Mouse (Mus musculus) thymus, postnatal 4 days (tissue): Measurements from ENCODE around the gene Irf1.
"Not testable (repeated sequence)": the region's sequence is repeated elsewhere in the genome, so short reads cannot be mapped to it uniquely, and the experiment has no call there.

ENCODE experiments used
- DNase-seq: peaks from one replicate; pipeline ENCODE4 v3.0.0; 2021

Irf1 gene

DNA sequence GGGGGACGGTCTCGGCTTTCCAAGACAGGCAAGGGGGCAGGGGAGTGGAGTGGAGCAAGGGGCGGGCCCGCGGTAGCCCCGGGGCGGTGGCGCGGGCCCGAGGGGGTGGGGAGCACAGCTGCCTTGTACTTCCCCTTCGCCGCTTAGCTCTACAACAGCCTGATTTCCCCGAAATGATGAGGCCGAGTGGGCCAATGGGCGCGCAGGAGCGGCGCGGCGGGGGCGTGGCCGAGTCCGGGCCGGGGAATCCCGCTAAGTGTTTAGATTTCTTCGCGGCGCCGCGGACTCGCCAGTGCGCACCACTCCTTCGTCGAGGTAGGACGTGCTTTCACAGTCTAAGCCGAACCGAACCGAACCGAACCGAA is at the start of gene Irf1:
Gene Irf1, plus strand, starts transcription at position 255 of the 365 bp plus-strand sequence.
- peak; percentile 97 for DNase-seq

DNA sequence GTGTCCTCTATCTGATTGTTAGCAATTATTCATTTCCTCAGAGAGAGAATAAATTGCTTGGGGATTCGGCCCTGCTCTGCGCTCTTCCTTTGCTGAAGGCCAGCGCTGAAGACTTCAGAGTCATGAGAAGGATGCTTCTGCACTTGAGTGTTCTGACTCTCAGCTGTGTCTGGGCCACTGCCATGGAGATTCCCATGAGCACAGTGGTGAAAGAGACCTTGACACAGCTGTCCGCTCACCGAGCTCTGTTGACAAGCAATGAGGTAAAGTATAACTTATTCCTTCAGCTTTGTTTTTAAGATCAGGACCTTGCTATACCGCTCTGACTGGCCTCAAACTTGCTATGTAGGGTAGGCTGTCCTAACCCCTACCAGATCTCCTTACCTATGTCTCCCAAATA is 49.1 kb upstream of the Irf1 start, which contains the start of gene Il5:
Gene Il5, plus strand, starts transcription at position 80 of the 400 bp plus-strand sequence.
- DNase-seq: no peak

DNA sequence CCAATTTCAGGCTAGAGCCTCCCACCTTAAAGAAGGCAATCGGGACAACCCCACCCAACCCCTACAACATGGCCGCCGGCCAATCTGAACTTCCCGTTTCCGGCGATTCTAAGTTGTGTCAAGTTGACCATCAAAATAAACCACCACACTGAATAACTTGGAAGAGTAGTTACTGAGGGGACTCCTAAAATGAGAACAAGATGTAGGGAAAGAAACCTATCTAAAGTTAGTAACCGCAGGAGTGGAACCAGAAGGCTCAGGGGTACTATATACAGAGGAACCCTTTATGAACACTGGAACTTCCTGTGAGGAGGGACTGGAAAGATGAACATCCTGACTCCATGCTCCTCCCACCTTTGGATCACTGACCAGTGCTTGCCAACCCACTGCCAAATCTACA is 38.4 kb upstream of the Irf1 start:
- no peak for DNase-seq

DNA sequence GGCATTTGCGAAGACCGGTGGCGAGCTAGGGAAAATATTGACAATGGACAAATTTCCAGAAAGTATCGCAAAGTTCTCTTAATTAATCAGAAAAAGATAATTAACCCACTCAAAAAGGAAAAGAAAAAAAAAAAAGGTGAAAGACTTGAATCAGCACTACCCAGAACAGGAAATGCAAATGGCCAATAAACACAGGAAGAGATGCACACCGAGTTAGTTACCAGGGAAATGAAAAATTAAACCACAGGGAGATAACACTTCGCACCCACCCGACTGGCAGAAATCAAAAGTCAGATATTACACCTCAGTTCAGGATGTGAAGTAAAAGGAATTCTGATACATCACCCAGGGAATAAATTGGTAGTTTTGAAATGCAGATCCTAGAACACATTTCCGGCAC is 37.6 kb upstream of the Irf1 start:
- DNase-seq: no peak

DNA sequence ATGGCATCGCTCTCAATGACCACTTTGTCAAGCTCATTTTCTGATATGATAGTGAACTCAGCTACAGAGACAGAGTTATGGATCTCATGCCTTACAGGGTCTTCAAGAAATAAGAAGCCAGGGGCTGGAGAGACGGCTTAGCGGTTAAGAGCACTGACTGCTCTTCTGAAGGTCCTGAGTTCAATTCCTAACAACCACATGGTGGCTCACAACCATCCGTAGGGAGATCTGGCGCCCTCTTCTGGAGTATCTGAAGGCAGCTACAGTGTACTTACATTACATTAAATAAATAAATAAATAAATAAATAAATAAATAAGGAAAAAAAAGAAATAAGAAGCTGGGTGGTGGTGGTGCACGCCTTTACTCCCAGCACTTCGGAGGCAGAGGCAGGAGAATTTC is 36.0 kb upstream of the Irf1 start:
- DNase-seq: no peak

DNA sequence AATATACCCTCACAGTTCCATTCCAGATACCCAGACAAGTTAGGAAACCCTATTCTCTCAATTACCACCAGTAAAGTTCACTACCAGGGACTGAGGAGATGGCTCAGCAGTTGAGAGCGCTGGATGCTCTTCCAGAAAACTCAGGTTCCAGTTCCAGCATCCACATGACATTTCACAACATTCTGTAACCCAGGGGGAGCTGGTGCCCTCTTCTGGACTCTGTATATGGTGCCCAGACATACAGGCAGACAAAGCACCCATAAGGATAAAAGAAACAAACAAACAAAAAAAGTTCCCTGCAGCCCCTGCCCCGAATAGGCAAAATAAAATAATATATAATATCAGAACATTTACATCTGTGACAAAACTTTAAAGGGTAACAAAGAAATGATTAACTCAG is 35.4 kb upstream of the Irf1 start:
- no peak for DNase-seq

GRCm38 (mm10) chr11:53734970-53735681 is 34.7 kb upstream of the Irf1 start:
- no peak for DNase-seq

DNA sequence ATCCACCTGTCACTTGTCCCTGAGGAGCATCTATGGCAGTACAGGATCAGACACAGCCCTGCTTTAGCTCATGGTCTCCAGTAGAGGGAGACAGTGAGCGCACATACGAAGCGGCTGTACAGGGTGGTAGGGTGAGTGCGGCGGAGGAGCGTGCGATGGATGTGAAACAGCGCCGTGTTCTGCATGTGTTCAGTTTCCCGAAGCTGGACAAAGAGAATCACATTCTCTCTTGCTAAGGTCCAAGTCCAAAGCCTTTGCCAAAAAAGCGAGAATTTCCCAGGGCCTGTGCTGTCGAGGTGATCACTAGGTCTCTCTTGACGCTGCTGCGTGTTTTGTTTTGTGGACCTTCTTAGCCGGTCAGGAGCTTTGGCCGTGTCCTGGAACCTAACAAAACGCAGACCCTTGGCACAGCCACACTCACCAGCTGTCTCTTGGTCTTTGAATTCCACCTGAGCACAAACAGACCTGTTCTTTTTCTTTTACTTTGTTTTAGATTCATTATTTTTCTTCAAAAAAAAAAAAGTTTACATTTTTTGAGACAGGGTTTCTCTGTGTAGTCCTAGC is 34.0 kb upstream of the Irf1 start:
- peak; percentile 76 for DNase-seq

- DNase-seq: peak; percentile 87
These were observed 32.8 kb upstream of the Irf1 start for GRCm38 (mm10) chr11:53736771-53737572.

GRCm38 (mm10) chr11:53737573-53737946 is 32.3 kb upstream of the Irf1 start:
- peak; percentile 77 for DNase-seq

GRCm38 (mm10) chr11:53742353-53742752 is 27.5 kb upstream of the Irf1 start:
- DNase-seq: no peak

DNA sequence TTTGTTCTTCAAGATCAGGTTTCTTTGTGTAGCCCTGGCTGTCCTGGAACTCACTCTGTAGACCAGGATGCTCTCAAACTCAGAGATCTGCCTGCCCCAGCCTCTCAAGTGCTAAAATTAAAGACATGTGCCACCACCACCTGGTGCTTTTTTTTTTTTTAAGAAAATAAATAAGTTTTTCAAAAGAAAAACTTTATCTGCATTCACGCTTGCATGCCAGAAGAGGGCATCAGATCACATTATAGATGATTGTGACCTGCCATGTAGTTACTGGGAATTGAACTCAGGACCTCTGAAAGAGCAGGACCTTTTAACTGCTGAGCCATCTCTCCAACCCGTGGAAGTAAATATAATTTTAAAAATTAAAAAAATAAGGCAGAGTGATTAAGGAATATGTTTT is 24.6 kb upstream of the Irf1 start:
- DNase-seq: no peak

DNA sequence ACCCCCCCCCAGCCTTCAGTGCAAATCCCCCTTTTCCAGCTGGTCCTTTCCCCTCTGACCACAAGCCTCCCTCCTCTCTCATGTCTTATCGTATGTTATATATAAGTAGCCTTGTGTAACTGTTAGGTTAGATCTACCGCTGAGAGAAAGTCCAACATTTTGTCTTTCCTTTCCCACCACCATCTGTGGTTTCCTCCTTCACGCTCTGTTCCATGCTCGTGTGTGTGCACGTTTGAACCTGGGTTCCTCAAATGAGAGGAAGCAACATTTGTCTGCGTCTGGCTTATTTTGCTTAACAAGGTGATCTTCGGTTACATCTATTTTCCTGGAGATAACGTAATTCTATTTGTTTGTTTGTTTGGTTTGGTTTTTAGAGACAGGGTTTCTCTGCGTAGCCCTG is 21.8 kb upstream of the Irf1 start:
- DNase-seq: no peak

DNA sequence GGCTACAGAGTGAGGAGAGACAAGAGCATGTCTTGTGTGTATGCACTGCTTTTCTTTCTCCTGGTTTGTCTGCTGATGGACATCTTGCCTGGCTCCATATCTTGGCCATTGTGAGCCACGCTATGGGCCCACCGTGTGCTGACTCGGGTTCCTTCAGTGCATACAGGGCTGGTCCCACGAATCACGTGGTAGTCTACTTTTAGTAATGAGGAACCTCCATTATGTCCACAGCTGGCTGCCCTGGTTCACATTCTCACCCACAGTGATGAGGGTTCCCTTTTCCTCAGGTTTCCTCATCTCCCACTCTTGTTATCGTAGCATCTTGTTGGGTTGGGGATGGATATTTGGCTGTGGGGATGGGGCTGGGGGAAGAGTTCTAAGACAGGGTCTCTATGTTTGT is 21.2 kb upstream of the Irf1 start:
- peak; percentile 6 for DNase-seq

GRCm38 (mm10) chr11:53749306-53749705 is 20.5 kb upstream of the Irf1 start:
- DNase-seq: peak; percentile 56

- DNase-seq: peak; percentile 16
These were observed 20.0 kb upstream of the Irf1 start for GRCm38 (mm10) chr11:53749716-53750352.

- DNase-seq: peak; percentile 25
These were observed 14.7 kb upstream of the Irf1 start for GRCm38 (mm10) chr11:53755011-53755595.

GRCm38 (mm10) chr11:53757612-53758011 is 12.2 kb upstream of the Irf1 start:
- no peak for DNase-seq

- DNase-seq: not testable (repeated sequence)
These were observed 11.8 kb upstream of the Irf1 start for GRCm38 (mm10) chr11:53758033-53758432.

DNA sequence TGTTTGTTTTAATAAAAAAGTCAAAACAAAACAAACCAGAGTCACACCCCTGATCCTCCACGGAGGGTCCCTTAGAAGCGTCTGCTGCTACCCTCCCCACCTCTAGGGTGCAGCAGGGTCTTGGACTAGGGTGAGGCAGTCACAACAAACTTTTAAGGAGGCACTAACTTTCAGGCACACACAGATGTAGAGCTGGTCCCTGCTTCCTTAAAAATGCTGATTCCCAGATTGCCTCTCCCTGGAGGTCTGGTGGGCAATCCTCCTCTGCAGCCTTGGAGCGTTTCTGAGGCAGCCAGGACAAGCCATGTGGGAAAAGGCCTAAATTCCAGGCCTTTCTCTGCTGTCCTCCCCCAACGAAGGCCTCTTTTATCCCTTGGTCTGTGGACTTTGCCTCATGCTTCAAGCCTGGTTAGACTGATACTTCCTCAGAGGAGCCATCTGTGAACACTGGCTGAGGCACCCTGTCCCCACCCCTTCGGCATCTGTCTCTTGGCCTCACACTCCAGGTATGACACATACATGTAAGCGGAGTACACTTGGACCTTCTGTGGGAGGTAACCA is 10.9 kb upstream of the Irf1 start:
- peak; percentile 66 for DNase-seq

- peak; percentile 15 for DNase-seq
These were observed 10.0 kb upstream of the Irf1 start for GRCm38 (mm10) chr11:53759545-53760406.

GRCm38 (mm10) chr11:53761284-53761683 is 8.5 kb upstream of the Irf1 start:
- DNase-seq: peak; percentile 10
